Mouse (Mus musculus) gastrocnemius, adult 8-10 months (tissue): Measurements from ENCODE around the gene Ubl5. TPM values are rescaled to one million over a fixed set of nuclear protein-coding genes. Genes with fewer than 3 reads are reported as not detected.
"Not testable (repeated sequence)": the region's sequence is repeated elsewhere in the genome, so short reads cannot be mapped to it uniquely, and the experiment has no call there.

Experiments used
- DNase-seq, 2 experiments: peaks; one replicate each; pipeline ENCODE4 v3.0.0; 2022; ENCODE audit warnings: low spot score in 2 of 2
- total RNA-seq, 4 experiments: library from RNA; stranded (reverse); gene quantifications; 2 replicates each; pipeline ENCODE4 v1.2.4; 2022

Gene Ubl5
- total RNA-seq, 4 experiments from 2014 or later = 164 to 206 (median 183) TPM

- DNase-seq = no peak
These were observed 11.2 kb downstream of the Ubl5 start for GRCm38 (mm10) chr9:20653859-20654258.

- peak; percentile 31 to 54 for DNase-seq
These were observed 14.9 kb downstream of the Ubl5 start for GRCm38 (mm10) chr9:20657546-20657945.

DNA sequence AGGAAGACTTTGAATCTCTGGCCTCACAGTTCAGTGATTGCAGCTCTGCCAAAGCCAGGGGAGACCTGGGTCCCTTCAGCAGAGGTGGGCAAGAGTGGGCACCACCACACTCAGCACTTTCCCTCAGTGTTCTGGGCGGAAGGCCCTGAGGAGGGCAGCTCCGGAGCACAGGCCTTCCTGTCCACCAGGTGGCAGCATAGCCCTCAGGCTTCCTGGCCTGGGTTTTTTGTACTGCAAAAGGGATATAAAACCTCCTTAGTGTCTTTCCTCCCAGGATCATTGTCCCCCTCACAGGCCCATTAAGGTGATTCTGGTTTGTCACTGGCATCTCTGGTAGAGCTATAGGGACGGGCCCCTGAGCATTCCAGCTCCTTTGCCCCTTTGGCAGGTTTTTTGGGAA, 19.6 kb downstream of the Ubl5 start:
- DNase-seq = peak in 1 of 2 experiments; percentile 22

GRCm38 (mm10) chr9:20662874-20663273, 20.2 kb downstream of the Ubl5 start:
- no peak for DNase-seq

- no peak for DNase-seq
These were observed 21.3 kb downstream of the Ubl5 start for GRCm38 (mm10) chr9:20663956-20664355.

DNA sequence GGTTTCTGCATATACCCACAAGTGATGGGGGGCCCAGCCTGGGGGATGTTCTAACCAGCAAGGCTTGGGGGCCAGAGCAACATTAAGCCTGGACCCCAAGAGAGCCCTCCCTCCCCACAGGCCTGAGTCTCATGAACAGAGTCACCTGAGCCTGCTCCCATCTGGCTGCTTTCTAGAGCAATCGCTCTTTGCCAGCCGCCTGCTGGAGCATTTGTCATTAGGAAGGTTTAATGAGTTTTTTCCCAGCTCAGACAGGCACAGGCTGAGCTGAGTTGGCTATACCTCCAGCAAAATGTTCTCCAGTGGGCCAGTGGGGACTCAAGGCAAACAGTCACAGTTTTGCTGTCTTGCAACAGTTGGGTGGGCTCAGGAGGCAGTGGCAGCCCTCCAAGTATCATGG, 21.7 kb downstream of the Ubl5 start:
- no peak for DNase-seq

DNA sequence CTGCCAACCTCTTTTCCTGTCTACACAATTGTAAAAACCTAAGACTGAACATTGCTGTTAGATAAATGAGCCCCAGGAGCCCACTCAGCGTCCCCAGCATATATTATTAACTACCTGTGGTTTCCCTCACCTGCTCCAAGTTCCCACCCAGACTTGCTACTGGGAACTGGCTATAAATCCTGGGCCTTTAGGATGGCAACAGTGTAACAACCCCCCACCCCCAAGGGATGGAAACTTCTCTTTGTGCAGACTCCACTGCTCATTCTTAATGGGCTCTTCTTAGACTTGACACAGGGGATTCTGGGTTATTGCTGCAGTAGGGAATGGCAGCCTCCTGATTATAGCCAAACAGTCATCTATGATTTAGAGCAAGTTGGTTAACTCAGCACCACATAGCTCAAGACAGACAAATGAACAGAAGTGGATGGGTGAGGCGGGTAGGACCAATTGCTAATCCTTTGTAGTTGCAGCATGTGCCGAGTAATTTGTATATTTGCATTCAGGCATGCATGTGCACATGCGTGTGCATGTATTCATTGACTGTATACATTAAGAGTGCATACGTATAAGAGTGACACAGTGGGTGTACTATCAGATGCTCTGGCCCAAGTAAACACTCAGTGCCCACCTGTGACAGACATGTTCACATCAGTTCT, 22.4 kb downstream of the Ubl5 start:
- no peak for DNase-seq

DNA sequence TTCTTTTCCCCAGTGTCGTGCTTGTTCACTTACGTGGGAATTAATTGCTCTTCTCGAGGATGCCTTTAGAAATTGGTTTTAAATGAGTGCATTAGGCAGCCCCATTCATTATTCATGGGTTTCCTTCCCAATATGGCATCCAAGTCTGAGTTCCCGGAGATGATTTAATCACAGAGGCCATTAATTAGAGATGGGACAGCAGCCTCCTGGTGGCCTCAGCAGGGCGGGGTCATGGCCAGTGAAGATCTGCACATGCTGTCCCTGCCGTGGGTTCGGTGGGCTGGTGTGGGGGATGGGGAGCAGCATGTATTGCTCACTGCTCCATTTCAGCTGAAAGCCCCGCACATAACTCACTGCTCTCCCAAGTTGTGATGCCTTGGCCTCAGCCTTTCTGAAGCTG, 23.2 kb downstream of the Ubl5 start:
- DNase-seq = no peak

GRCm38 (mm10) chr9:20666510-20667034, 23.9 kb downstream of the Ubl5 start:
- DNase-seq = no peak

- DNase-seq = no peak
These were observed 25.4 kb downstream of the Ubl5 start for GRCm38 (mm10) chr9:20668065-20668464.

DNA sequence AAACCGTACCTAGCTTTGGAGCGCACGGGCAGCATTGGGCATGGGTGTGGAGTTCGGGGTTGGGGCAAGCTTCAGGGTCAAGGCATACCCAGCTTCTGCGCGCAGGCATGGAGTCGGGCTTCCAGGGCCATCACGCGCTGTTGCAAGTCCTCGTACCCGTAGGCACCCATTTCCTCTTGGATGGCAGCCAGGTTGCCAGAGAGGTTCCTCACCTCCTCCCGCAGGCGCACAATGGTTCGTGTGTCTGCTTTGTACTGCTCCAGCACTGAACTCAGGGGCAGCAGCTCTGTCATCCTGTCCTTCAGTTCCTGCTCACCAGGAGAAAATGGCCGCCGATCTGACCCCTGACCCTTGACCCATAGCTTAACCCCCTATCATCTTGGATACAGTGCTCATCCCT, 29.4 kb downstream of the Ubl5 start:
- no peak for DNase-seq

- DNase-seq = no peak
These were observed 35.2 kb downstream of the Ubl5 start for GRCm38 (mm10) chr9:20677892-20678291.

GRCm38 (mm10) chr9:20680378-20680958, 37.8 kb downstream of the Ubl5 start:
- DNase-seq = no peak

DNA sequence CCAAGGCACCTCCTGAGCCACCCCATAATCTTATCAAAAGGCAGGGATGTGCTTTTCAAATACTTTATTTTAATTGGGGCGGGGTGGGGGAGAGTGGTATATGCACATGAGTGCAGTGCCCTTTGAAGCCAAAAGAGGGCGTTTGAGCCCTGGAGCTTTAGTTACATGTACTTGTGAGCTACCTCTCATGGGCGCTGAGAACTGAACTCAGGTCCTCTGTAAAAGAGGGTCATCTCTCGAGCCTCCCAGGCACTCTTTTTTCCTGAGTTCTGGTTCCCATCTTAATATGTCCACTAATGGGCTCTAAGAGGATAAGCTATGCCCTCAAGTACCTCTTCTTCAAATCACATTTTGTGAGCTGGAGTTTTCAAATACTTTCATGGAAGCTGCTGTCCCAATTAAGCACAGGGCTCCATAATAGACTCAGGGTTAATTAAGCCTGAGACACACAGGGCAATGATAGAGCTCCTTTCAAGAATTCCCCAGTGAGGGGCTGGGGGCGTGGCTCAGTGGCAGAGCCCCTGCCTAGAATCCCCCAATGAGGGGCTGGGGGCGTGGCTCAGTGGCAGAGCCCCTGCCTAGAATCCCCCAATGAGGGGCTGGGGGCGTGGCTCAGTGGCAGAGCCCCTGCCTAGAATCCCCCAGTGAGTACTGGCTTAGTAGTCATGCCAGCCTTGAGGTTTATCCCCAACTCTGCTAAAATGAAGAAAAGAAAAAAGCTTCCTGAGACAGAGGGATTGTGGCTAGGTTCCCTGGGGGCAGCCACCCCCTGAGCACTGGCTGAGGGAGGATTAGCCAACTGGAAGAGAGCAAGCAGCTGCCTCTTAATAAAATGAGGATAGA, 39.1 kb downstream of the Ubl5 start:
- DNase-seq = no peak

DNA sequence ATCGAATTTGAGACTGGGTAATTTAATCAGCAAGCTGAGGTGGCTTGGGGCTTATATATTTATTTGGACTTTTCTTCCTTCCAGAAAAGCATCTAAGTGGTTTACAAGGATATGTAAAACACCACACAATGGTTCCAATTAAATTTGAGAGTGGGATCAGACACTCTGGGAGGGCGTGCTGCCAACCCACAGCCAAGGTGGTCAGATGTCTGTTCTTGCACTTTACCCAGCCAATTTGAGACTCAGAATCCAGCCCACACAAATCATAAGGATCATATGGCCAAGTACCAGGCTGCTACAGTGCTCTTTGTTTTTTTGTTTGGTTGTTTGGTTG, 39.7 kb downstream of the Ubl5 start:
- no peak for DNase-seq

DNA sequence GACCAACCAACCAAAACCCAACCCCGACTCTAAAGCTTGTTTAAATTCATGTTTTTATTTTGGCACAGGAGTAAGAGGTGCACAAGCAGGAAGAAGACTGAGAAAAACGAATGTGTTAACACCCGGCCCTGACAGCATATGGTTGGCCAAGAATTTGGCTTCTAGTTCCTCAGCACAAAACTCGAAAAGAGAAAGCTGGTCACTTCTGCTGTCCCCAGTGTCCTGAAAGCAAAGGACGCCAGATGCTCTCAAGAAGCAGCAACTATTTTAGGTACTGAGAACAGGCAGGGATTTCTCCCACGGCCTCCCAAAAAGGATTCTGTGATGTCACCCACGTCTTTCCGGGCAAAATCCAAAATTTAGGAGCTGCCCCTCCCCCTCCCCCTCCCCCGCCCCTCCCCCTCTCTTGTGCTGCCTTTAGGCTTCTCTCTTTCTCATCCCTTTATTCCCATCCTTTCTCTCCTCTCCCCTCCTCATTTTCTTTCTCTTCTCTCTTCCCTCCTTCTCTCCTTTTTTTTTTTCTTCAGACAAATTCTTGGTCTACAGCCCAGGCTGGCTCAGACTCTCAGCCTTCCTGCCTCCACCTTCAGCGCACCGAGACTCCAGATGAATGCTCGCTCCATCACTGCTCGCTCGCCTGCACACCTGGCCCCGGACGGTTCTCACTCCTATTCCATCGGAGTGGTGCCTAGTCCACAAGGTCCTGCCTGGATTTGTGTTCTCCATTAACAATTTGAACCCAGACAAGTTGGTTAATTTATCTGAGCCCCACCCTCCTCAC, 42.6 kb downstream of the Ubl5 start:
- no peak for DNase-seq

DNA sequence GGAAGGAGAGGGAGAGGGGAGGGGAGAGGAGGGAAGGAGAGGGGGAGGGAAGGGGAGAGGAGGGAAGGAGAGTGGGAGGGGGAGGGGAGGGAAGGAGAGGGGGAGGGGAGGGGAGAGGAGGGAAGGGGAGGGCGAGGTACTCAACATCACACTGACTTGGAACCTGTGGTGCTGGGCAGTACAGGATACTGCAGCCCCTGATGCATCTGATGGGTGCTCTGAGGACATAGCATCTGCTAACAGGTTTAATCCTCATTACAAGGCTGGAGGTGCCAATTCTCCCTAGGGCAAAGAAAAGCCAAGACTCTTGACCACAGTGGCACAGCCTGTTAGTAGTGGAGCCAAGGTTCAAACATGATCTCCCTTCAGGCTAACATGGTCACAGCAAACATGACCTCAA, 46.7 kb downstream of the Ubl5 start:
- no peak for DNase-seq

- DNase-seq = no peak
These were observed 47.2 kb downstream of the Ubl5 start for GRCm38 (mm10) chr9:20689913-20690312.

DNA sequence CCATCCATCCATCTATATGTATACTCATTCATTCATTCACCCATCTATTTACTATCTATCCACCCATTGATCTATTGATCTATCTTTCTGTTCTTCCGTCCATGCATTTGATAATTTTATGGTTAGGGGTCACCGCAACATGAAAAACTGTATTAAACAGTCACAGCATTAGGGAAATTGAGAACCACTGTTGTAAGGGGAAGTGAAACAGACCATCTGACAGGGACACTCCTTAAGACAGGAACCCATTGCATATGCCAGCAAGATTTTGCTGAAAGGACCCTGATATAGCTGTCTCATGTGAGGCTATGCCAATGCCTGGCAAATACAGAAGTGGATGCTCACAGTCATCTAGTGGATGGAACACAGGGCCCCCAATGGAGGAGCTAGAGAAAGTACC, 47.8 kb downstream of the Ubl5 start:
- DNase-seq = not testable (repeated sequence)

DNA sequence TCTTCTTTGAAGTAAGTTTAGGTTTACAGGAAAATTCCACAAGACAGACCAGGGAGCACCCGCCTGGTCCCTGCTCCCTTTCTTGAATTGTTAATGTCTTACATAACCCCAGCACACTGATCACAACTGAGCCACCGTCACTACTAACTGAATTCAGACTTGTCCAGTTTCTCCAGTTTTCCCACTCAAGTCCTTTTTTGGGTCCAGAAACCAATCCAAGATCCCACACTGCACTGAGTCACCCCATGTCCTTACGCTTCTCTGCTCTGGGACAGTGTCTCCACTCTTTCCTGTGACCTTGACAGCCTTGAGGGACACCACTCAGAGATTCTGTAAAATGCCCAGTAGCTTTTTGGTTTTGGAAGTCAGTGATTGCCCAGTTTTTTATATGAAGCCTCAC, 50.2 kb downstream of the Ubl5 start:
- no peak for DNase-seq

GRCm38 (mm10) chr9:20694721-20695235, 52.1 kb downstream of the Ubl5 start:
- DNase-seq = no peak
